Mouse (Mus musculus): ENCODE results near the gene Tas2r105. TPM values are rescaled to one million over a fixed set of nuclear protein-coding genes. Genes with fewer than 3 reads are reported as not detected.

The Tas2r105 gene
- polyA plus RNA-seq (2015; fragmentation: Nextera tagmentation; extraction: Ambion mirVana): not detected in 2 replicates

DNA sequence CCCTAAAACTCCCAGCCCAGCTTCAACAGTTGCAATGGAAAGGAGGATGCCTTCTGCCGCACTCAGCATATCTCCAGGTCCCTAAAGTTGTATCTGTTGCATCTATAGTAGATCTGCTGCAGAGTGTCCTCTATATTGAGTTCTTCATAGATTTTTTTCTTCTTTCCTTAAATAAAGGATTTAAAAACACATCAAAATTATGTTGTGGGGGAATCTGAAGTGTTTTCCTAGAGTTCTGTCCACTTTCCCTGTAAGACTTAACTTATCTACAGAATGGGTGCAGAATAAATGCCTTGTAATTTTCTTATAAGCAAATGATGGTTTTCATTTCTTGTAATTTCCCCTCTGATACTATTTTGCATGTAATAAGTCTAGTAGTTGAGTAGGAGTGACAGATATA, at the start of gene Tas2r105:
Tas2r105 (minus strand) TSS at position 101 of the 400 bp plus-strand sequence.
- no peaks in the 10 kb centered on the region for H3K27me3 ChIP-seq
- WGBS: 65% methylated on average over 1 of the region's 1 CpGs
- no peak for ATAC-seq (ENCODE audit: borderline replicate concordance, extremely low read depth, low FRiP score, low TSS enrichment)
- no peak within 1 kb of the TSS for H3K27ac ChIP-seq
- H3K4me3 ChIP-seq: no peak within 1 kb of the TSS
- H3K4me2 ChIP-seq: no peak within 1 kb of the TSS
- H3K4me1 ChIP-seq: no peaks in the 10 kb centered on the region
- H3K36me3 ChIP-seq: no peaks in the 10 kb centered on the region
- no peaks in the 10 kb centered on the region for H3K9me3 ChIP-seq
- no peak within 1 kb of the TSS for H3K9ac ChIP-seq

DNA sequence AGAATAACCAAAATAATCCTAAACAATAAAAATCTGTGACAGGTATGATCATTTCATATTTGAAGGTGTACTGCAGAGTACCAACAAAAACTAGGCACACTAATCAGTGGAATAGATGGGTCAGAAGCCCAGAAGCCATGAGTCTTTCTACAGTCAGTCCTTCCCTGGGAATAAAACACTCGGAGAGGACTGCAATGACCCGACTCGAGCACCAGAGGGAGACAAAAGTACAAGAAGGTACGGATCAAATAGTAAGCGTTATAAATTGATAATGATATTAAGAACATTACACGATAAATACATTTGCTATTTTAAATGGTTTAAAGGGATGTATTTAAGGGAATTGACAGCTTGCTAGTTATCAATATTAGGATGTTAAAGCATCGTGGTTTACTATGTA, 25.5 kb upstream of the Tas2r105 start:
- H3K9ac ChIP-seq: no peak overlapping the region
- H3K4me2 ChIP-seq: no peak overlapping the region
- H3K27me3 ChIP-seq: no peaks in the 10 kb centered on the region
- no peaks in the 10 kb centered on the region; the same call in 1 of the 2 replicates for H3K9me3 ChIP-seq
- WGBS: 39% methylated on average over 7 of the region's 7 CpGs
- ATAC-seq (ENCODE audit: borderline replicate concordance, extremely low read depth, low FRiP score, low TSS enrichment): no peak
- H3K27ac ChIP-seq: no peak overlapping the region
- no peaks in the 10 kb centered on the region for H3K4me1 ChIP-seq
- no peaks in the 10 kb centered on the region for H3K36me3 ChIP-seq
- H3K4me3 ChIP-seq: no peak overlapping the region

DNA sequence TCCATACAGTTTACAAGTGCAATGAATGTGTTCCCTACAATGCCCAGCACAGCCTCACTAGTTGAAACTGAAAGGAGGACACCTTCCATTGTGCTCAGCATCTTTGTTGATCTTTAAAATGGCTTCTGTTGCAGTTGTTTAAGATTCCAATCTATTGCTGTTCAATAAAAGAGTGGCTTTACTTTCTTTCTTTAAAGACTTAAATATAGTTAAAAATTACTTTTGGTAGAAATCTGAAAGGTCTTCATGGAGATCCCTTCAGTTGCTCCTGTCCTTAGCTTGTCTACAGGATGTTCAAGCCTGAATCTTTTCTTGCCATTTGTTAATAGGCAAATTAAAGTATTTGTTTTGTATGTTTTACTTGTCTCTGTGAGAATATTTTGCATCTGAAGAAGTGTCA, 2.7 kb upstream of the Tas2r105 start, which contains the start of gene Tas2r114:
Tas2r114 (minus strand) TSS at position 101 of the 400 bp plus-strand sequence.
- no peak within 1 kb of the TSS for H3K27ac ChIP-seq
- no peaks in the 10 kb centered on the region for H3K27me3 ChIP-seq
- no peaks in the 10 kb centered on the region for H3K9me3 ChIP-seq
- H3K4me1 ChIP-seq: no peaks in the 10 kb centered on the region
- no peak within 1 kb of the TSS for H3K4me2 ChIP-seq
- H3K36me3 ChIP-seq: no peaks in the 10 kb centered on the region
- H3K9ac ChIP-seq: no peak within 1 kb of the TSS
- ATAC-seq (ENCODE audit: borderline replicate concordance, extremely low read depth, low FRiP score, low TSS enrichment): no peak
- no peak within 1 kb of the TSS for H3K4me3 ChIP-seq

DNA sequence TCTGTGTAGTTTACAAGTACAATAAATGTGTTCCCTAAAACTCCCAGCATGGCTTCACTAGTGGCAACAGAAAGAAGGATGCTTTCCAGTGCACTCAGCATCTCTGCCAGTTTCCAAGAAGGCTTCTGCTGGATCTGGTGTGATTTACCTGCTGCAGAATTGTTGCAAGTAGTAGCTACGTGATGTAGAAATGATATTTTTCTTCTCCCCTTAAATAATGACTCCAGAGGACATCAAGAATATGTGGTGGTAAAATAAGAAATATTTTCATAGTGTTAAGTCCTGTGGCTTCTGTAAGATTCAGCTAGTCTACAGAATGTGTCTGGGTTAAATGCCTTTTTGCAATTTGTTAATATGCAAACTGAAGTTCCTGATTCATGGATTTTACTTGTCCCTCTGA, 1.7 kb downstream of the Tas2r105 start, which contains the start of gene Tas2r104:
Tas2r104 (minus strand) TSS at position 101 of the 400 bp plus-strand sequence.
- Histone ChIP-seq H3K9me3 (no peaks in the 10 kb centered on the region), H3K36me3 (no peaks in the 10 kb centered on the region), H3K4me2 (no peak within 1 kb of the TSS), H3K27ac (no peak within 1 kb of the TSS), H3K4me3 (no peak within 1 kb of the TSS), H3K4me1 (no peaks in the 10 kb centered on the region), H3K9ac (no peak within 1 kb of the TSS), H3K27me3 (no peaks in the 10 kb centered on the region)
- WGBS: 64% methylated on average over 1 of the region's 1 CpGs
- no peak for ATAC-seq (ENCODE audit: borderline replicate concordance, extremely low read depth, low FRiP score, low TSS enrichment)

DNA sequence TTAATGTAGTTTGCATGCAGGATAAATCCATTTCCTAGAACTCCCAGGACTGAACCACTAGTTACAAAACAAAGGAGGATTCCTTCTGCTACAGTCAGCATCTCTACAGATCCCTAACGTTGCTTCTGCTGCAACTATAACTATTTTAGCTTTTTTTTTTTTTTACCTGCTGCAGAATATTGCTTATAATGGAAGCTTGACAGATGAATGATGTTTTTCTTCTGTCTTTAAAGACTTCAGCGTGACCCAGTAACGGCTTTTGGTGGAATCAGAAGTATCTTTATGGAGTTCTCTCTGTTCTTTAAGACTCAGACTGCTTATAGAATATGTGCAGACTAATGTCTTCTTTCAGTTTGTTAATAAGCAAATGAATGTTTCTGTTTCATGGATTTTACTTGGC, 8.5 kb downstream of the Tas2r105 start, which contains the start of gene Tas2r106:
Tas2r106 (minus strand) TSS at position 101 of the 400 bp plus-strand sequence.
- Histone ChIP-seq H3K36me3 (no peaks in the 10 kb centered on the region), H3K4me1 (no peaks in the 10 kb centered on the region), H3K9me3 (no peaks in the 10 kb centered on the region), H3K9ac (no peak within 1 kb of the TSS), H3K27me3 (no peaks in the 10 kb centered on the region), H3K27ac (no peak within 1 kb of the TSS), H3K4me2 (no peak within 1 kb of the TSS), H3K4me3 (no peak within 1 kb of the TSS)
- WGBS: 67% methylated on average over 3 of the region's 3 CpGs
- no peak for ATAC-seq (ENCODE audit: borderline replicate concordance, extremely low read depth, low FRiP score, low TSS enrichment)

DNA sequence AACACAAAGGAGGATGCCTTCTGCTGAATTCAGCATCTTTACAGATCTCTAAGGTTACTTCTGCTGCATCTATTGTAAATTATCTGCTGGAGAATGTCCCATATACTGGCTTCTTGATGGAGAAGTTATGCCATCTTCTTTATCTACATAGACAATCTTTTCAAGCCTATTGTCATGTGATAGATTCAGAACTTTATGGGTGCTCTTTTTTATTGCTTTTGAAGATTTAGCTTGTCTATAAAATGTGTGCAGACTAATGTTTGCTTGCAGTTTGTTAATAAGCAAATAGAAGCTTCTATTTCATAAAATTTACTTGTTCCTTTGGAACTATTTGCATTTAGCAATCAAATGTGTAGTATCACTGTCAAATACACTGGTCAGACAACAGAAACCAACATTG, 27.2 kb downstream of the Tas2r105 start, which contains the start of gene Tas2r107:
Tas2r107 (minus strand) TSS at position 101 of the 400 bp plus-strand sequence.
- H3K4me1 ChIP-seq: no peaks in the 10 kb centered on the region
- no peak within 1 kb of the TSS for H3K4me2 ChIP-seq
- H3K27me3 ChIP-seq: no peaks in the 10 kb centered on the region
- H3K27ac ChIP-seq: no peak within 1 kb of the TSS
- H3K4me3 ChIP-seq: no peak within 1 kb of the TSS
- H3K9me3 ChIP-seq: no peaks in the 10 kb centered on the region
- ATAC-seq (ENCODE audit: borderline replicate concordance, extremely low read depth, low FRiP score, low TSS enrichment): no peak
- H3K9ac ChIP-seq: no peak within 1 kb of the TSS
- H3K36me3 ChIP-seq: no peaks in the 10 kb centered on the region

Other genes starting within 250 kb of the Tas2r105 start
- not detected in 2 replicates for gene 5430401F13Rik, start 201.1 kb downstream of the Tas2r105 start, polyA plus RNA-seq (2015; fragmentation: Nextera tagmentation; extraction: Ambion mirVana)
- not detected in 2 replicates for gene Gm6619, start 201.1 kb downstream of the Tas2r105 start, polyA plus RNA-seq (2015; fragmentation: Nextera tagmentation; extraction: Ambion mirVana)
- not detected in 2 replicates for gene Tas2r130, start 56.6 kb downstream of the Tas2r105 start, polyA plus RNA-seq (2015; fragmentation: Nextera tagmentation; extraction: Ambion mirVana)
- not detected in 2 replicates for gene Tas2r107, start 27.3 kb downstream of the Tas2r105 start, polyA plus RNA-seq (2015; fragmentation: Nextera tagmentation; extraction: Ambion mirVana)
- not detected in 2 replicates for gene Tas2r106, start 8.6 kb downstream of the Tas2r105 start, polyA plus RNA-seq (2015; fragmentation: Nextera tagmentation; extraction: Ambion mirVana)
- gene Tas2r104, start 1.8 kb downstream of the Tas2r105 start, polyA plus RNA-seq (2015; fragmentation: Nextera tagmentation; extraction: Ambion mirVana): not detected in 2 replicates
- not detected in 2 replicates for gene Tas2r114, start 2.6 kb upstream of the Tas2r105 start, polyA plus RNA-seq (2015; fragmentation: Nextera tagmentation; extraction: Ambion mirVana)

All from lung, embryonic 15.5 days (tissue).